Mouse (Mus musculus) heart, postnatal 25 days (tissue): ENCODE measurements around the gene Fam149b. TPM values are rescaled to one million over a fixed set of nuclear protein-coding genes. Genes with fewer than 3 reads are reported as not detected.

Source experiments
- DNase-seq: peaks from one replicate; pipeline ENCODE4 v3.0.0; 2022; ENCODE audit warnings: low spot score
- intact Hi-C: fragments of 180-260 bp; cut with DNase I; formaldehyde crosslinking; loops from one replicate; pipeline ENCODE4 v1.15.1; 2025
- total RNA-seq, 2 experiments: library from RNA; stranded (reverse); gene quantifications; 2 replicates each; pipeline ENCODE4 v1.2.3; 2021

Fam149b gene
- total RNA-seq, 2 experiments from 2014 or later = 34.0 to 34.1 TPM

GRCm38 (mm10) chr14:20388441-20389129 lies 40.6 kb downstream of the Fam149b start, which contains the start of gene Dnajc9:
Gene Dnajc9 (minus strand): TSS chr14:20388910.
- peak; percentile 84 for DNase-seq
- intact Hi-C loops = no loop called here

GRCm38 (mm10) chr14:20389446-20390079 lies 41.6 kb downstream of the Fam149b start:
- no peak for DNase-seq
- intact Hi-C loops = loop anchor here (2.0 to 10.0 kb wide), 3 partner anchors 41 to 275 kb away; partner anchors contain the start of genes Ecd, Fam149b and Synpo2l

- intact Hi-C loops = loop anchor here (5.0 to 10.0 kb wide), 2 partner anchors 85 to 272 kb away; partner anchors contain the start of gene Synpo2l
- DNase-seq = no peak
Measured at GRCm38 (mm10) chr14:20392326-20392725, 44.4 kb downstream of the Fam149b start.

- intact Hi-C loops = loop anchor here (5.0 to 10.0 kb wide), 2 partner anchors 84 to 271 kb away; partner anchors contain the start of gene Synpo2l
Measured at GRCm38 (mm10) chr14:20393205-20393913, 45.4 kb downstream of the Fam149b start, which contains the start of gene Mrps16. Gene Mrps16 (minus strand): TSS chr14:20393634.

GRCm38 (mm10) chr14:20397220-20397619 lies 49.3 kb downstream of the Fam149b start:
- DNase-seq = no peak
- intact Hi-C loops = loop anchor here (5.0 to 10.0 kb wide), 2 partner anchors 150 to 268 kb away; partner anchors contain the start of genes Ppp3cb and Synpo2l

More at GRCm38 (mm10) chr14:20393205-20393913, 45.4 kb downstream of the Fam149b start, which contains the start of gene Mrps16:
- DNase-seq = peak; percentile 93

- intact Hi-C loops = loop anchor here (5.0 to 10.0 kb wide), 2 partner anchors 148 to 266 kb away; partner anchors contain the start of genes Ppp3cb and Synpo2l
Measured at GRCm38 (mm10) chr14:20398864-20399263, 50.9 kb downstream of the Fam149b start.

GRCm38 (mm10) chr14:20400071-20400470 lies 52.1 kb downstream of the Fam149b start:
- intact Hi-C loops = no loop called here
- no peak for DNase-seq

More at GRCm38 (mm10) chr14:20398864-20399263, 50.9 kb downstream of the Fam149b start:
- no peak for DNase-seq

GRCm38 (mm10) chr14:20422257-20422656 lies 74.3 kb downstream of the Fam149b start:
- intact Hi-C loops = no loop called here
- no peak for DNase-seq

GRCm38 (mm10) chr14:20423046-20423445 lies 75.1 kb downstream of the Fam149b start:
- no peak for DNase-seq
- intact Hi-C loops = no loop called here

GRCm38 (mm10) chr14:20428593-20428992 lies 80.6 kb downstream of the Fam149b start:
- no peak for DNase-seq
- intact Hi-C loops = no loop called here

GRCm38 (mm10) chr14:20429833-20430232 lies 81.9 kb downstream of the Fam149b start:
- intact Hi-C loops = no loop called here
- no peak for DNase-seq

- intact Hi-C loops = no loop called here
- DNase-seq = no peak
Measured at GRCm38 (mm10) chr14:20431726-20432125, 83.8 kb downstream of the Fam149b start.

- intact Hi-C loops = no loop called here
- DNase-seq = no peak
Measured at GRCm38 (mm10) chr14:20432420-20432819, 84.5 kb downstream of the Fam149b start.

Other genes with a start within 250 kb of the Fam149b start
- gene Saysd1, start 209.6 kb upstream of the Fam149b start, total RNA-seq = 1 to 10 TPM; 2.4 to 2.7 TPM
- under 1 TPM; 0.55 to 0.56 TPM for gene Kcnk5, start 166.4 kb upstream of the Fam149b start, total RNA-seq
- not detected for gene Kcnk16, start 79.0 kb upstream of the Fam149b start, total RNA-seq
- gene Nudt13, start 53.5 kb upstream of the Fam149b start, total RNA-seq = 10 to 100 TPM; 27.6 to 33.6 TPM
- gene Ecd, start within 50 bp of the Fam149b start, total RNA-seq = 10 to 100 TPM; 29.9 to 36.2 TPM
- gene Dnajc9, start 40.7 kb downstream of the Fam149b start, total RNA-seq = 10 to 100 TPM; 10.1 to 11.5 TPM
- gene Mrps16, start 45.5 kb downstream of the Fam149b start, total RNA-seq = 10 to 100 TPM; 72.6 to 81.0 TPM
- gene Cfap70, start 104.1 kb downstream of the Fam149b start, total RNA-seq = not detected
- 10 to 100 TPM; 49.8 to 54.1 TPM for gene Anxa7, start 132.0 kb downstream of the Fam149b start, total RNA-seq
- under 1 TPM; 0.36 to 0.49 TPM for gene Mss51, start 148.7 kb downstream of the Fam149b start, total RNA-seq
- gene Ppp3cb, start 198.4 kb downstream of the Fam149b start, total RNA-seq = 10 to 100 TPM; 62.4 to 64.3 TPM